Mouse (Mus musculus): Measurements from ENCODE around the gene Sec24a. TPM values are rescaled to one million over a fixed set of nuclear protein-coding genes. Genes with fewer than 3 reads are reported as not detected.

Sec24a gene
- 12.0 and 12.6 TPM in 2 replicates for polyA plus RNA-seq (2012; ENCODE audit: insufficient read depth, insufficient read length, missing spikeins)

DNA sequence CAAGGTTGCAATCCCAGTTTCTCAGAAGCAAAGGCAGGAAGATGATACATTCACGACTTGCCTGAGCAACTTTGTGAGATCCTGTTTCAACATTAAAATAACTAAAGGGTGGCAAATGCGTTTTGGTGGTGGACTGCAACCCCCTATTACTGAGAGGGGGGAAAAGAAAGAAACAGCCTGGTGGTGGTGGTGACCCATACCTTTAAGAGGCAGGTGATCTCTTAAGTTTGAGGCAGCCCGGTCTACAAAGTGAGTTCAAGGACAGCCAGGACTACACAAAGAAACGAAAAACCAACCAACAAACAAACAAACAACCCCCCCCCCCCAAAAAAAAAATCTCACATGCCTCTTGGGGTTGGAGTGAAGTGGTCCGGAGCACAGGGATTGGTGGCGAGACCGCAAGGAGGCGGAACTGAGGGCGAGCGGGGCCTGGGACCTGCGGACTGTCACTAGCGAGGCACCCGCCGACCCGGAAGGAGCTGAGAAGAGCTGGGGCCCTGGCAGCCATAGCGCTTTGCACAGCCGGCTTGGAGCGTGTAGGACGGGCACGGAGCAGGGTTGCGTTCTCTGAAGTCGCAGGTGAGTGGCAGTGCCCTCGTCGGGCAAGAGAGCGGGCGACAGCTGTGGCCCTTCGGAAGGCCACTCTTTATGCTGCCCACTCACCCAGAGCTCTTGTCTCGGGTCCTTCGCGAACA, at the start of gene Sec24a, which contains the start of gene Sar1b:
Sec24a (minus strand) TSS at position 422 of the 695 bp plus-strand sequence.
Sar1b (plus strand) TSS at position 475 of the 695 bp plus-strand sequence.
- peak within 1 kb of the TSS; percentile 77 for H3K4me3 ChIP-seq (ENCODE audit: insufficient read depth, low read length)
- TF ChIP-seq POLR2A (IDR thresholded peaks at IDR 0.05; ENCODE audit: borderline replicate concordance, low read depth, low read length) (no peak), CTCF (IDR thresholded peaks at IDR 0.05; ENCODE audit: low read depth, low read length) (no peak)
- no peak within 1 kb of the TSS for H3K27ac ChIP-seq (ENCODE audit: insufficient read depth, low read depth, low read length)
- peaks cover 28% of the 10 kb centered on the region for H3K4me1 ChIP-seq (ENCODE audit: control insufficient read depth, insufficient read depth, low read length)

DNA sequence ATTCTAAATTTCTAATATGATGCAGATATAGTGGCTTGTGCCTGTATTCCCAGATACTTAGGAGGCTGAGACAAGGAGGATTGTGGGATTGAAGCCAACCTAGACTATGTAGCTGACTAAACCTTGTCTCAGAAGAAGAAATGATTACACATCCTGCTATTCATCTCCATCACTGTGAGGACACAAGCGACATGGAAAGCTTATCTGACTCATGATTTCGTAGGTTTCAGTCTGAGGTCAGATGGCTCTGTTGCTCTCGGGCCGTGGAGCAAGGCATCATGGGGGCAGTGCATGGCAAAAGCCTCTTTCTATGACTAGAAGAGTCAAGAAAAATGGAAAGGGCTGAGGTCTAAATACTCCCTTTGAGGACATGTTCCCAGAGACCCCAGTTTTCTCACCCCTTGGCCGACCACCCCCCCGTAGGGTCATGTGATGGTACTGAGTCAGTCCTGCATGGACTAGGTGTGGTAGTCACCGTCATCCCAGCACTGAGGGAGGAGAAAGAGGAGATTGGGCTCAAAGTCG, 48.6 kb upstream of the Sec24a start:
- Histone ChIP-seq H3K4me3 (ENCODE audit: insufficient read depth, low read length) (no peak overlapping the region), H3K4me1 (ENCODE audit: control insufficient read depth, insufficient read depth, low read length) (peaks cover 3% of the 10 kb centered on the region; the same call in 1 of the 2 replicates), H3K27ac (ENCODE audit: insufficient read depth, low read depth, low read length) (no peak overlapping the region)
- TF ChIP-seq POLR2A (IDR thresholded peaks at IDR 0.05; ENCODE audit: borderline replicate concordance, low read depth, low read length) (no peak), CTCF (IDR thresholded peaks at IDR 0.05; ENCODE audit: low read depth, low read length) (no peak)

DNA sequence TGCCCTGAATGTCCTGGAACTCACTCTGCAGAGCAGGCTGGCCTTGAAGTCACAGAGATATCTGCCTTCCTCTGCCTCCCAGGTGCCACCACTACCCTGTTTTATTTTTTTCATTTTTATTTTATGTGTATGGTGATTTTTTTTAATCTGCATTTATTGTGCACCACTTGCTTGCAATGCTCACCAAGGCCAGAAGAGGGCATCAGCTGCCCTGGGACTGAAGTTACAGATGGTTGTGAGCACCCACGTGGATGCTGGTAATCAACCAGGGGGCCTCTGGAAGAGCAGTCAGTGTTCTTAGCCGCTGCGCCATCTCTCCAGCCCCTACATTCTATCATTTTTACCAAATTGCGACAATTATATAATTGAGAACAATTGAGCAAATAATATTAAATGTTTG, 47.8 kb upstream of the Sec24a start:
- no peak overlapping the region for H3K27ac ChIP-seq (ENCODE audit: insufficient read depth, low read depth, low read length)
- H3K4me3 ChIP-seq (ENCODE audit: insufficient read depth, low read length), result no peak overlapping the region
- H3K4me1 ChIP-seq (ENCODE audit: control insufficient read depth, insufficient read depth, low read length), result peaks cover 3% of the 10 kb centered on the region; the same call in 1 of the 2 replicates
- no peak for TF ChIP-seq POLR2A (IDR thresholded peaks at IDR 0.05; ENCODE audit: borderline replicate concordance, low read depth, low read length)
- TF ChIP-seq CTCF (IDR thresholded peaks at IDR 0.05; ENCODE audit: low read depth, low read length), result peak; percentile 51

DNA sequence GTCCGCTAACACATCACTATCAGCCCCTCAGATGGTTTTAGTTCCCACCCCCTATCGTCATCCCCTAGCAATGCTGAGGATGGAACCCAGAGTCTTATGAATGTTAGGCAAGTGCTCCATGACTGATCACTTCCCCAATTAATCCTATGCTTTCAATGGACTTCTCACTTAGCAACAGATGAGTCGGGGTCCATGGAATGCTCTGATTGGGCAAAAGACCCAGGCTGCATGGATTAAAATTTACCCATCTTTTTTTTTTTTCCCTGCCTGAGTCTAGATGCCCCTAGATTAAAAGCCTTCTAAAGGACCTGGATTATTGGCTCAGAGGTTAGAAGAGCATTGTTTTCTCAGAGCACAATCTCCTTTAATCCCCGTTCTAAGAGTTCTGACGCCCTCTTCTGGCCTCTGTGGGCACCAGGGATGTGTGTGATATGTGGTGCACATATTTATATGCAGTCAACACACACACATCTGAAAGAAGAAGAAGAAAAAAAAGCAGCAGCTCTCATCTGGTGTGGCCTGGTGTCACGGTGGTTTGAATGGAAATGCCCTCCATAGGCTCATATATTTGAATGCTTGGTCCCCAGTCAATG, 46.3 kb upstream of the Sec24a start:
- Histone ChIP-seq H3K27ac (ENCODE audit: insufficient read depth, low read depth, low read length) (no peak overlapping the region), H3K4me1 (ENCODE audit: control insufficient read depth, insufficient read depth, low read length) (peaks cover 6% of the 10 kb centered on the region; the same call in 1 of the 2 replicates), H3K4me3 (ENCODE audit: insufficient read depth, low read length) (no peak overlapping the region)
- TF ChIP-seq POLR2A (IDR thresholded peaks at IDR 0.05; ENCODE audit: borderline replicate concordance, low read depth, low read length) (no peak), CTCF (IDR thresholded peaks at IDR 0.05; ENCODE audit: low read depth, low read length) (no peak)

DNA sequence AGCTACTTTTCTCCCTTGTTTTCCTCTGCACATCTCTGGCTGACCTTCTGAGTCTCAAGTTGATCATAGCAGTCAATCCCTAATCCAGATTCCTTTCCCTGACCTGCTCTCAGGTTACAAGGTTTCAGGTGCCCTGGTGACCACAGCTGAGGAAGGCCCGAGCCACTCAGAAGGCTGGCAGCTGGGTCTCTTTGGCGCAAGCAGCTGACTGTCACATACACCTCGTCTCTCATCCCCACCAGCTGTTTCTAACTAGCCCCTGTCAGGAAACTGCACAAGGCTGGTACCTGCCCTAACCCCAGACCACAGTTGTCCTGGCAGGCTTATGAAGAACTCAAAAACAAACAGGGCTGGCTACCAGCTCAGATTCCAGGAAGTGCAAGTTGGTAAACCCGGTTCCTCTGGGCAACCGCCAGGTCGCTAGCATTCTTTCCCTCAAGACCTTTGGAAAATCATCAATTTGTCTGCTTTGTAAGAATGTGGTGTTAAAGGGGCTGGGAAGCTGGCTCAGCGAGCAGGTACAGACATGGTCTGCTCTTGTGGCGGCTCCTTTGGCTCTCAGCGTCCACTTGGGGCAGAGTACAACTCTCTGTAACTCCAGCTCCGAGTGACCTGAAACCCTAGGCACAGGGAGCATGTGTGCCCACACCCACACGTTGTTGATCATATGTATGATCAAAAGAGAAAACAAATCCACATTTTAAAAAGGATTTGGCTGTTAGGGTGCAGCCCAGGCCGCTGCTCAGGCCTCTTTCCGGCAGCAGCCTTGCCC, 43.9 kb upstream of the Sec24a start:
- Histone ChIP-seq H3K4me3 (ENCODE audit: insufficient read depth, low read length) (no peak overlapping the region), H3K27ac (ENCODE audit: insufficient read depth, low read depth, low read length) (no peak overlapping the region), H3K4me1 (ENCODE audit: control insufficient read depth, insufficient read depth, low read length) (peaks cover 6% of the 10 kb centered on the region; the same call in 1 of the 2 replicates)
- no peak for TF ChIP-seq CTCF (IDR thresholded peaks at IDR 0.05; ENCODE audit: low read depth, low read length)
- TF ChIP-seq POLR2A (IDR thresholded peaks at IDR 0.05; ENCODE audit: borderline replicate concordance, low read depth, low read length), result no peak

DNA sequence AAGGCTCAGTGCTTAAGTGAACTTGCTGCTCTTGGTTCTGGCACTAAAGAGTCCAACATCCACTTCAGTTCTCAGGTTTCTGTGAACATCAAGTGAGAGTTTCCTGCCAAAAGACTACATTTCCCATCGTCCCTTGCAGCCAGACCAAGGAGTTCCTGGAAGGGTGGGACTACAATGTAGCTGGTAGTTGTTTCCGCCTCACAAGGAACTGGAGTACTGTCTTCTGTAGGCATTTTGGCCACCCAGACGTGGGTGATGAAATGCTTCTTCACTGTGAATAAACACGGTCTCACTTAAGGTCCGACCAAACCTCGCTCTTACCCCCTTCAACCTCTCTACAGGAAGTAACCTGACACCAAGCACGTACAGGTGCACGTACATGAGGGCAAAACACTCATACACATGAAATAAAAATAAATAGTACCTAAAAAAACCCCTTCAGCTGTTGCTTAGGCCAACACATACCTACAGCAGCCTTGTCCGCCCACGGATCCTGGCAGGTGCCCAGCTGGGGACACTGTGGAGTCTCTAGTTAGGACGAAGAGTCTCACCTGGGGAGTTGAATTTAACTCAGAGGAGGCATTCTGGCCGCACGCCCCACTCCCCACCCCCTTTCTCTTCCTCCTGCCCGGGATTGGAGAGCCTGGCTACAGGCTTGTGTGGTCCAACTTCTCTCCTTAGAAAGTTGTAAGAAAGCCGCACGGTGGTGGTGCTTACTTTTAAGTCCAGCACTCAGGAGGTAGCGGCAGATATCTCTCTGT, 42.0 kb upstream of the Sec24a start:
- TF ChIP-seq POLR2A (IDR thresholded peaks at IDR 0.05; ENCODE audit: borderline replicate concordance, low read depth, low read length) (no peak), CTCF (IDR thresholded peaks at IDR 0.05; ENCODE audit: low read depth, low read length) (no peak)
- 0 out of 2 replicates have a peak overlapping the region, but pooled peaks have one; percentile 5 for H3K27ac ChIP-seq (ENCODE audit: insufficient read depth, low read depth, low read length)

DNA sequence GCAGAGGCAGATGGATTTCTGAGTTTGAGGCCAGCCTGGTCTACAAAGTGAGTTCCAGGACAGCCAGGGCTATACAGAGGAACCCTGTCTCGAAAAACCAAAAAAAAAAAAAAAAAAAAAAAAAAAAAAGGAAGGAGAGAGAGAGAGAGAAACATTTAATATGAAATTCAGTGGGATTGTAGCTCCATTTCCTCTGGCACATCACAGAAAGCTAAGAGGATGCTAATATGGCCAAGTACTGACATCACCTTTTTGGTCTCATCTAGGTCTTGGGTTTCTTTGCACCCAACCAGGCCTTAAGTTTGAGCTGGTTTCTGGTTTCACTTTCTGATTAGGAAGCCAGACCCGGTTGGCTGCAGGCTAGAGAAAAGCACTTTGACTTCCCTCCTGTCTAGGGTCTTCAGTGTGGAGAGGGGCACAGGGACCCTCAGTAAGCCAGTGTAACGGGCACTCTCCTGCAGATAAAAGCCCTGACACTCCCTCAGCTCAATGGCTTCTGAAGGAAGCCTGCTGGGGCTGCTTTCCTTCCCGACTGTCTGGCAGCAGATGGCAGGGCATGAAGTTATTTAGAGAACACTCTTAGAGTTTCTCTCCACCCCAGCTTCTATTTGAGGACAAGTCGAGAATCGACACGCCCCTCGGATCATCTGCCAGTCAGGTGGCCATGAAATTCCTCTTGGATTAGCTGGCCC, 37.3 kb upstream of the Sec24a start:
- Histone ChIP-seq H3K4me3 (ENCODE audit: insufficient read depth, low read length) (no peak overlapping the region), H3K4me1 (ENCODE audit: control insufficient read depth, insufficient read depth, low read length) (peaks cover 18% of the 10 kb centered on the region), H3K27ac (ENCODE audit: insufficient read depth, low read depth, low read length) (no peak overlapping the region)
- TF ChIP-seq POLR2A (IDR thresholded peaks at IDR 0.05; ENCODE audit: borderline replicate concordance, low read depth, low read length) (no peak), CTCF (IDR thresholded peaks at IDR 0.05; ENCODE audit: low read depth, low read length) (no peak)

More for the DNA sequence above, 42.0 kb upstream of the Sec24a start:
- peak overlapping the region; percentile 32 for H3K4me3 ChIP-seq (ENCODE audit: insufficient read depth, low read length)
- H3K4me1 ChIP-seq (ENCODE audit: control insufficient read depth, insufficient read depth, low read length), result peaks cover 11% of the 10 kb centered on the region

DNA sequence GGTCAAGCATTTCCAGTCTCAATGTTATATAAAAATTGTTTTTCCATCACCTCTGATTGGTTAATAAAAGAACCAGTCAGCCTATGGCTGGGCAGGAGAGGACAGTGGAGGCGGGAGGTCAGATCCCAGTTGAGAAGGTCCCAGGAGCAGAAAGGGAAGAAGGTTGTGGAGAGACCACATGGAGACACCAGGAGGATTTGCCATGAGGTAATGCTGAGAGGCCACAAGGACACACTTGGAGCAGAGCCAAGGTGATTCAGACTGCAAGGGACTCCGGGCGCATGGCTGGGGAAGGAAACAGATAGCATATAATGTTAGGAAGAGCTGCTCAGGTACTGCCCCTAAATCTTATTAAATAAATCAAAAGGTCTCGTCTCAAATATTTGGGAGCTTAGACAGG, 32.8 kb upstream of the Sec24a start:
- H3K4me1 ChIP-seq (ENCODE audit: control insufficient read depth, insufficient read depth, low read length), result peaks cover 15% of the 10 kb centered on the region
- TF ChIP-seq CTCF (IDR thresholded peaks at IDR 0.05; ENCODE audit: low read depth, low read length), result no peak
- no peak for TF ChIP-seq POLR2A (IDR thresholded peaks at IDR 0.05; ENCODE audit: borderline replicate concordance, low read depth, low read length)
- no peak overlapping the region for H3K4me3 ChIP-seq (ENCODE audit: insufficient read depth, low read length)
- no peak overlapping the region for H3K27ac ChIP-seq (ENCODE audit: insufficient read depth, low read depth, low read length)
